Mouse (Mus musculus): Measurements from ENCODE around the gene Tor2a. TPM values are rescaled to one million over a fixed set of nuclear protein-coding genes. Genes with fewer than 3 reads are reported as not detected.

Gene Tor2a
- polyA plus RNA-seq, 1 experiment: 133 TPM

DNA sequence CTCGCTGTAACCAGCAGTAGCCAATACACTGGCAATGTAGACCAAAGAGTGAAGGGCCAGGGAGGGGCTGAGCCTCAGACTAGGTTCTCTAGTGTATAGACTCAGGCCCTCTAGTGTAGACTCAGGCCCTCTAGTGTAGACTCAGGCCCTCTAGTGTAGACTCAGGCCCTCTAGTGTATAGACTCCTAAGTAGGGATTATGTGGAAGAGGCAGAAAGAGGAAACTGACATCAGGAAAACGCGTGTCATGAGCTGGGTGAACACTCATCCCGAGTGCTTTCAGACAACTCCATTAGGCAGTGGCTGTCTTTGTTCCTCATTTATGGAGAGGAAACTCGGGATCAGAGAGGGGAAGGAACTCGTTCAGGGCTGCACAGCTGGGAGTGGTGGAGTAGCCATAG lies 20.0 kb upstream of the Tor2a start:
- no peak overlapping the region for H3K27ac ChIP-seq (ENCODE audit: insufficient read depth, low read depth, low read length)
- WGBS: 65% methylated on average over 6 of the region's 6 CpGs
- peaks cover 8% of the 10 kb centered on the region for H3K4me1 ChIP-seq (ENCODE audit: control insufficient read depth, insufficient read depth, insufficient read length, low read length)
- H3K27me3 ChIP-seq (ENCODE audit: control insufficient read depth, insufficient read depth, low read length): peaks cover 14% of the 10 kb centered on the region
- no peaks in the 10 kb centered on the region for H3K36me3 ChIP-seq (ENCODE audit: control insufficient read depth, insufficient read depth, low read length)
- H3K4me3 ChIP-seq (ENCODE audit: low read depth, low read length): no peak overlapping the region
- no peak for TF ChIP-seq POLR2A (IDR thresholded peaks at IDR 0.05; ENCODE audit: low read depth, low read length)
- TF ChIP-seq CTCF (IDR thresholded peaks at IDR 0.05; ENCODE audit: extremely low read depth, insufficient read length, insufficient replicate concordance, low read depth, low read length): no peak

DNA sequence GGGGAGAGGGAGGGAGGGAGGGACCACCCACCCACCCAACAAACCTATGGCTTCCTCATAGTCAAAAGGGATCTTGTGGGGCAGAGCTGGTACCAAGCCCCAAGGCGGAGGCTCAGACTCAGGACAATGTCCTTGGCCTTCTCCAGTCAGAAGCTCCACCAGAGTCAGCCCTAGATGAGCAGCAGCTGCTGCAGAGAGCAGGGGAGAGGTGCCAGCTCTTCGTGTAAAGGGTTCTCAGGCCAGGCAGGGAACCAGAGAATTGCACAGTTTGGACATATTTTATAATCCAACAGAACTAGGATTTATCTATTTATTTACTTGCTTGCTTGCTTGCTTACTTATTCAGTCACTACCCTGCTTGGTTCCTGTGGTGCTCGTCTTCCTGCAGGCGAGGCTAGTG lies 17.7 kb upstream of the Tor2a start:
- peaks cover 14% of the 10 kb centered on the region for H3K27me3 ChIP-seq (ENCODE audit: control insufficient read depth, insufficient read depth, low read length)
- no peak for TF ChIP-seq CTCF (IDR thresholded peaks at IDR 0.05; ENCODE audit: extremely low read depth, insufficient read length, insufficient replicate concordance, low read depth, low read length)
- TF ChIP-seq POLR2A (IDR thresholded peaks at IDR 0.05; ENCODE audit: low read depth, low read length): no peak
- WGBS: 79% methylated on average over 4 of the region's 4 CpGs

DNA sequence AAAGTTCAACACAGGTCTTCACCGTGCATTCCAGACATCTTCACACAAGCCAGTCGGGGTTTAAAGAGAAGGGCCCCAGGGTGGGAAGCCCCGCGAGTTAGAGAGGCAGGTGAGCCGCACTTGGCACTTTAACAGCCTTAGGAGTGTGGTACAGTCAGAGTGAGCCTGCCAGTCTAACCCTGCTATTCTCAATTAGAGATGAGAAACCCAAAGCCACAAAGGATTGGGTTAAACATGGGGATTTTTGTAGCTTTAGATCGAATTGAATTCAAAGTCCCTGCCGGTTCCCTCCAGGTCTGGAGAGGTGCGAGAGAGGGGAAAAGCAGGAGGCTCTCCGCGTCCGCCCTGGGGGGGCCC lies 16.1 kb upstream of the Tor2a start, which contains the start of gene 6330409D20Rik:
Gene 6330409D20Rik (minus strand): TSS at position 101 of the 357 bp plus-strand sequence.
- Histone ChIP-seq H3K27me3 (ENCODE audit: control insufficient read depth, insufficient read depth, low read length) (peaks cover 14% of the 10 kb centered on the region), H3K36me3 (ENCODE audit: control insufficient read depth, insufficient read depth, low read length) (no peaks in the 10 kb centered on the region), H3K4me1 (ENCODE audit: control insufficient read depth, insufficient read depth, insufficient read length, low read length) (peaks cover 6% of the 10 kb centered on the region), H3K27ac (ENCODE audit: insufficient read depth, low read depth, low read length) (no peak within 1 kb of the TSS), H3K4me3 (ENCODE audit: low read depth, low read length) (peak within 1 kb of the TSS; percentile 31)
- TF ChIP-seq CTCF (IDR thresholded peaks at IDR 0.05; ENCODE audit: extremely low read depth, insufficient read length, insufficient replicate concordance, low read depth, low read length) (no peak), POLR2A (IDR thresholded peaks at IDR 0.05; ENCODE audit: low read depth, low read length) (no peak)
- WGBS: 11% methylated on average over 11 of the region's 11 CpGs

More for the DNA sequence above, 17.7 kb upstream of the Tor2a start:
- no peak overlapping the region for H3K4me3 ChIP-seq (ENCODE audit: low read depth, low read length)
- H3K36me3 ChIP-seq (ENCODE audit: control insufficient read depth, insufficient read depth, low read length): no peaks in the 10 kb centered on the region
- H3K4me1 ChIP-seq (ENCODE audit: control insufficient read depth, insufficient read depth, insufficient read length, low read length): peaks cover 8% of the 10 kb centered on the region
- no peak overlapping the region for H3K27ac ChIP-seq (ENCODE audit: insufficient read depth, low read depth, low read length)

DNA sequence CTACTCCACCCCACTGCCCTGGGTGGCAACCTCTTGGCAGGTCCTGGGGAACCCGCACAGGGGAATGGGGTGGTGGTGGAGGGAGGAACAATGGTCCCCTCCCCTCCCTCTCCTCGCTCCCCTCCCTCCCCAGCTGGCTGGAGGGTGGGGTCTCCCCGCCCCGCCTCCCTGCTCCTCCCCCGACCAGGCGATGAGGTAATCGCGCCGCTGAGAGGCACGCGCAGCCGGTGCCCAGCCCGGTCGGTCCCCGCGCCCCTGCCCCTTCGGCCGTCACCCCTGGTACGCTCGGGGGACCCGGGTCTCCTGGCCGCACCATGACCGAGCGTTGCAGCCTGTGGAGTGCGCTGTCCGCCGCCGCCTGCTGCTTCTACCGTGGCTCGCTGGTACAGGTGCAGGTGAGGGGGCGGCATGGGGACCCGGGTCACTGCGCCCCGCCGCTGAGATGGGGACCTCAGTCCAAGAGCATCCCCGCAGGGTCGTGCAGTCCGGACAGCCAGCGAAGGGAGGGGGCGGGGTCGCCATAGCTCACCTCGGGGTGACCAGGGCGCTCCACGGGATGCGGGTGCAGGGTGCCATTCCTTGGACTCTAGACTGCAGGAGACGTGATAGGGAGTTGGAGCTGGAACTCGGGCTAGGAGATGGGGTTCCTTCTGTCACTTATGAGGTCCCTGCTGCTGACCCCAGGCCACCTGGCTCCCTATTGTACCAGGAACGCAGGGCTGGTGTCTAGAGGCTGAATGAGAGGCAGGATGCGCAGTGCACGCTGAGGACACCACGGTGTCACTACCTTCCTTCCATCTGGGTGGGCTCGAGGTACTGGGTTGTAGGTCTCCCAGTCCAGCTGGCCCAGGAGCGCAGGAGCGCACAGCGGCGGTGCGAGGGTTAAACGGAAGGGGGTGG lies 15.5 kb upstream of the Tor2a start:
- 15% methylated on average over 56 of the region's 58 CpGs for WGBS
- Histone ChIP-seq H3K36me3 (ENCODE audit: control insufficient read depth, insufficient read depth, low read length) (no peaks in the 10 kb centered on the region), H3K4me1 (ENCODE audit: control insufficient read depth, insufficient read depth, insufficient read length, low read length) (peaks cover 4% of the 10 kb centered on the region; the same call in 1 of the 2 replicates), H3K4me3 (ENCODE audit: low read depth, low read length) (peak overlapping the region; percentile 31), H3K27me3 (ENCODE audit: control insufficient read depth, insufficient read depth, low read length) (peaks cover 14% of the 10 kb centered on the region), H3K27ac (ENCODE audit: insufficient read depth, low read depth, low read length) (no peak overlapping the region)
- TF ChIP-seq POLR2A (IDR thresholded peaks at IDR 0.05; ENCODE audit: low read depth, low read length) (no peak), CTCF (IDR thresholded peaks at IDR 0.05; ENCODE audit: extremely low read depth, insufficient read length, insufficient replicate concordance, low read depth, low read length) (no peak)

DNA sequence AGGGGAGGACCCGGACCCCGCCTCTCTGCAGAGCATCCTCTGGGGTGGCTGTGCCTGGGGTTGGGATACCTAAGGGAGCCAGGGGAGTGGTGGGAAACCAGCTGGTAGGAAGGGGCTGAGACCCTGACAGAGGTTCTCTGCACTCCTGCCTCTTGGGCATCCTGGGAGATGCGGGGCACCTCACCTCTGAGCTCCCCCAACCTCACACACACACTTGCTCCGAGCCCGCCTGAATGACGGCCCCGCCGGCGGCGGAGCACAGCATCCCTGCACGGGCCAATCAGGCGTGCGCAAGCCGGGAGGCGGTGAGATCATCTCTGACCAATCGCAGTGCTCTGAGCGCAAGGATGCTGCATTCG lies 14.9 kb upstream of the Tor2a start:
- Histone ChIP-seq H3K4me1 (ENCODE audit: control insufficient read depth, insufficient read depth, insufficient read length, low read length) (peaks cover 6% of the 10 kb centered on the region; the same call in 1 of the 2 replicates), H3K36me3 (ENCODE audit: control insufficient read depth, insufficient read depth, low read length) (no peaks in the 10 kb centered on the region), H3K4me3 (ENCODE audit: low read depth, low read length) (no peak overlapping the region), H3K27ac (ENCODE audit: insufficient read depth, low read depth, low read length) (no peak overlapping the region), H3K27me3 (ENCODE audit: control insufficient read depth, insufficient read depth, low read length) (peaks cover 14% of the 10 kb centered on the region)
- WGBS: 18% methylated on average over 18 of the region's 18 CpGs
- no peak for TF ChIP-seq CTCF (IDR thresholded peaks at IDR 0.05; ENCODE audit: extremely low read depth, insufficient read length, insufficient replicate concordance, low read depth, low read length)
- no peak for TF ChIP-seq POLR2A (IDR thresholded peaks at IDR 0.05; ENCODE audit: low read depth, low read length)

DNA sequence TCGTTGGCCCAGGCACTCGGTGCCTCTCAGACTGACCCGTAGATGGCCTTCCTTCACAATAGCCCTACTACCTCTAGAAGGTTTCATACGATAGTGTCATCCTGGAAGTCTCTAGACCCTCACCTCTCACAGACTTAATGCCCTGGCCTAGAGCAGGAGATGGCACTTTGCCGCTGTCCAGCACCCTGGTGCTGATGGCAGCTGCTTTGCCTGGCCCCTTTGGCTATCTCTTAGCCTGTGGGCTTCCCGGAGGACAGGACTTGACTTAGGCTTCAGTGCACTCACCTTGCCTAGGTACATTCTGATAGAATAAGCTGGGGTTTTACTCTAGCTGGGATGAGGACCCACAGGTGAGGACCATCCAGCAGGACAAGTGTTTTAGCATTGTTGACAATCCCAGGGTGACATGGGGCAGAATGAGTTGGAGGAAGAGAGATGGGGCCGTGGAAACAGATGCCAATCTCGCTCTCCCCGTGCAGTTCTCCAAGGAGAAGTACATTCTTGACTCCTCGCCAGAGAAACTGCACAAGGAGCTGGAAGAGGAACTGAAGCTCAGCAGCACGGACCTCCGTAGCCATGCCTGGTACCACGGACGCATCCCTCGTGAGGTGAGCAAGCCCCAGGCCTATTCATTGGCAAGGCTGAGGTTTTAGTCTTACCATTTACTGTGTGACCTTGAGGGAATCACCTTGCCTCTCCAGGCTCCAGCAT lies 12.6 kb upstream of the Tor2a start:
- Histone ChIP-seq H3K36me3 (ENCODE audit: control insufficient read depth, insufficient read depth, low read length) (no peaks in the 10 kb centered on the region), H3K4me1 (ENCODE audit: control insufficient read depth, insufficient read depth, insufficient read length, low read length) (peaks cover 6% of the 10 kb centered on the region; the same call in 1 of the 2 replicates), H3K27me3 (ENCODE audit: control insufficient read depth, insufficient read depth, low read length) (peaks cover 14% of the 10 kb centered on the region), H3K4me3 (ENCODE audit: low read depth, low read length) (no peak overlapping the region), H3K27ac (ENCODE audit: insufficient read depth, low read depth, low read length) (no peak overlapping the region)
- 71% methylated on average over 15 of the region's 15 CpGs for WGBS
- TF ChIP-seq POLR2A (IDR thresholded peaks at IDR 0.05; ENCODE audit: low read depth, low read length) (no peak), CTCF (IDR thresholded peaks at IDR 0.05; ENCODE audit: extremely low read depth, insufficient read length, insufficient replicate concordance, low read depth, low read length) (no peak)

DNA sequence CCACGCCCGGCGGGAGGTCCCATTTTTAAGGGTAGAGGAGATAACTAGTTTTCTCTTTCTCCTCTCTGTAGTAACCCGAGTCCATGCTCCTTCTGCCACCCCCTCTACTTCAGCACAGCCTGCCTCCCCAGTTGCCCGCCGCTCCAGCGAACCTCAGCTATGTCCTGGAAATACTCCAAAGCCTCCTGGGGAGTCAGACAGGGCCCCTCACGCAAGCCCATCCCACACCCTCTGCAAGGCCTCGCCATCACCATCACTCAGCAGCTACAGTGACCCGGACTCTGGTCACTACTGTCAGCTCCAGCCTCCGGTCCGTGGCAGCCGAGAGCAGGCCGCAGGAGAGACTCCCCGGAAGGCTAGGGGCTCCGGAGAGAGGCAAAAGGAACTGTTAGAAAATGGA lies 8.0 kb upstream of the Tor2a start:
- TF ChIP-seq CTCF (IDR thresholded peaks at IDR 0.05; ENCODE audit: extremely low read depth, insufficient read length, insufficient replicate concordance, low read depth, low read length): no peak
- TF ChIP-seq POLR2A (IDR thresholded peaks at IDR 0.05; ENCODE audit: low read depth, low read length): no peak
- Histone ChIP-seq H3K36me3 (ENCODE audit: control insufficient read depth, insufficient read depth, low read length) (no peaks in the 10 kb centered on the region; the same call in 1 of the 2 replicates), H3K27ac (ENCODE audit: insufficient read depth, low read depth, low read length) (no peak overlapping the region), H3K27me3 (ENCODE audit: control insufficient read depth, insufficient read depth, low read length) (no peaks in the 10 kb centered on the region), H3K4me3 (ENCODE audit: low read depth, low read length) (no peak overlapping the region), H3K4me1 (ENCODE audit: control insufficient read depth, insufficient read depth, insufficient read length, low read length) (peaks cover 5% of the 10 kb centered on the region)
- WGBS: 86% methylated on average over 16 of the region's 16 CpGs
